ENCODE assay signal across 15 mouse cellular contexts in the genomic region with DNA sequence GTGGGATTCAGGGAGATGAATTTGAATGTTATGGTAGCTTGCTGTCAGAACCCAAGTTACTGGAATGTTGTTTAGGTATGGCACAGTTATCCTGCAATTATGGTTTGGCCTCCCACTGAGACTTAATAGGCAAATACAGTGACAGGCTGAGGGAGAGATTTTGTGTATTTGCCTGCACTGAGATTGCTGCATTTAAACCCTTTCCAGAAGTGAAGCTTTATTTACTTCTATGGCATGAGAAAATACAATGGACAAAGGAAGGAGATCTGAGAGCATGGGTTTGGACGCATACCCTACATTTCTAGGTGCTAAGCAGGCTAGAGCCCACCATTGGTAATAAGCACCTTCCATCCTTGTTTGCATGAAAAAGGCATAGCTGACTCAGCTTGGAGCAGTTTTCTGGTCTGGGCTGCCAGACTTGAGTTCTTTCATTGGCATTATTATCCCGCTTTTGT.
DNase-seq lines count a peak whose midpoint lies in the region; ATAC-seq lines count a peak whose summit lies in the region.
"Had no signal": no experiment of that assay in that cellular context is flagged by ENCODE, and none has a peak within 500 bp of the region (broad histone marks: within the 10 kb centered on the region; RNA-seq: fewer than 3 reads in every experiment).

No protein-coding gene starts in this region.

- peak overlapping the region; percentile 78 for H3K27ac ChIP-seq in forebrain, embryonic 12.5 days
- peak overlapping the region; percentile 37; the same call in 1 of the 2 replicates for H3K27ac ChIP-seq in midbrain, embryonic 14.5 days (replicated peaks; ENCODE audit: low read depth, low read length)
- H3K27ac ChIP-seq: intestine, embryonic 15.5 days; liver, embryonic 14.5 days; stomach, embryonic 15.5 days had no signal

- no peak overlapping the region for H3K4me3 ChIP-seq in forebrain, embryonic 12.5 days (replicated peaks)
- no peak overlapping the region for H3K4me3 ChIP-seq in midbrain, embryonic 14.5 days (replicated peaks; ENCODE audit: low read depth, low read length)
- H3K4me3 ChIP-seq: intestine, embryonic 15.5 days; stomach, embryonic 15.5 days had no signal

- 46% methylated on average over 2 of the region's 2 CpGs for WGBS in forebrain, embryonic 12.5 days
- WGBS in midbrain, embryonic 14.5 days, result 70% methylated on average over 2 of the region's 2 CpGs

- no peaks in the 10 kb centered on the region for H3K9me3 ChIP-seq in forebrain, embryonic 12.5 days
- H3K9me3 ChIP-seq in midbrain, embryonic 14.5 days (ENCODE audit: control insufficient read depth, low read length), result no peaks in the 10 kb centered on the region
- H3K9me3 ChIP-seq: intestine, embryonic 15.5 days; stomach, embryonic 15.5 days had no signal

- no peak for DNase-seq in frontal cortex, postnatal 14 days (ENCODE audit: low spot score in 2 of 2)
- peak; percentile 68 for DNase-seq in Muller cell, postnatal 12 days (ENCODE audit: inconsistent ontology term)
- no peak for DNase-seq in midbrain, embryonic 14.5 days
- DNase-seq in urinary bladder, postnatal 10 days (ENCODE audit: low spot score), result no peak
- no peak for DNase-seq in thymus, adult 18-20 months
- DNase-seq in heart, postnatal 25 days (ENCODE audit: low spot score), result no peak
- DNase-seq: adrenal gland, adult 2 months; cerebellum, adult 9-11 months; lung, postnatal 36 days; thymus, postnatal 36 days had no signal

- peak overlapping the region; percentile 29 for H3K4me2 ChIP-seq in forebrain, embryonic 12.5 days
- H3K4me2 ChIP-seq in midbrain, embryonic 14.5 days (ENCODE audit: low read length), result no peak overlapping the region
- H3K4me2 ChIP-seq: intestine, embryonic 15.5 days; stomach, embryonic 15.5 days had no signal

- no peak overlapping the region for H3K9ac ChIP-seq in forebrain, embryonic 12.5 days
- no peak overlapping the region for H3K9ac ChIP-seq in midbrain, embryonic 14.5 days (replicated peaks; ENCODE audit: low read length)
- H3K9ac ChIP-seq: intestine, embryonic 15.5 days; liver, embryonic 14.5 days; stomach, embryonic 15.5 days had no signal

- no peaks in the 10 kb centered on the region for H3K36me3 ChIP-seq in forebrain, embryonic 12.5 days (replicated peaks)
- no peaks in the 10 kb centered on the region for H3K36me3 ChIP-seq in midbrain, embryonic 14.5 days (ENCODE audit: control insufficient read depth, insufficient read depth, low read length)
- H3K36me3 ChIP-seq: intestine, embryonic 15.5 days; stomach, embryonic 15.5 days had no signal

- intact Hi-C loops in heart, postnatal 25 days (cut with DNase I), result no loop called here

- ATAC-seq in frontal cortex, adult (ENCODE audit: low TSS enrichment), result 0 out of 2 replicates have a peak, but pooled peaks have one; percentile 16
- ATAC-seq in forebrain, embryonic 12.5 days (ENCODE audit: low FRiP score), result peak; percentile 73
- no peak for ATAC-seq in midbrain, embryonic 14.5 days (ENCODE audit: low FRiP score, low TSS enrichment)
- ATAC-seq: intestine, embryonic 15.5 days had no signal

- H3K4me1 ChIP-seq in forebrain, embryonic 12.5 days, result peaks cover 21% of the 10 kb centered on the region; the same call in 1 of the 2 replicates
- H3K4me1 ChIP-seq in midbrain, embryonic 14.5 days (ENCODE audit: control insufficient read depth, insufficient read depth, low read length), result peaks cover 7% of the 10 kb centered on the region; the same call in 1 of the 2 replicates
- H3K4me1 ChIP-seq: intestine, embryonic 15.5 days; stomach, embryonic 15.5 days had no signal

- no peaks in the 10 kb centered on the region for H3K27me3 ChIP-seq in forebrain, embryonic 12.5 days
- H3K27me3 ChIP-seq in midbrain, embryonic 14.5 days (ENCODE audit: control insufficient read depth, insufficient read depth, low read length), result no peaks in the 10 kb centered on the region
- H3K27me3 ChIP-seq: intestine, embryonic 15.5 days; stomach, embryonic 15.5 days had no signal
